Mouse (Mus musculus): ENCODE measurements around the gene Tspan5. TPM values are rescaled to one million over a fixed set of nuclear protein-coding genes. Genes with fewer than 3 reads are reported as not detected.

Tspan5 gene
- polyA plus RNA-seq, 1 experiment: 6.7 TPM

- H3K4me3 ChIP-seq (ENCODE audit: insufficient read depth, low read depth, low read length): no peak overlapping the region
- no peaks in the 10 kb centered on the region for H3K4me1 ChIP-seq (ENCODE audit: control insufficient read depth, insufficient read depth, insufficient read length, low read length)
- H3K27ac ChIP-seq (replicated peaks; ENCODE audit: low read depth, low read length): no peak overlapping the region
Observed at GRCm38 (mm10) chr3:138852982-138853689, 111.1 kb downstream of the Tspan5 start.

- Histone ChIP-seq H3K27ac (replicated peaks; ENCODE audit: low read depth, low read length) (no peak overlapping the region), H3K4me1 (ENCODE audit: control insufficient read depth, insufficient read depth, insufficient read length, low read length) (no peaks in the 10 kb centered on the region), H3K4me3 (ENCODE audit: insufficient read depth, low read depth, low read length) (no peak overlapping the region)
Observed at GRCm38 (mm10) chr3:138853996-138854836, 112.2 kb downstream of the Tspan5 start.

- no peak overlapping the region for H3K27ac ChIP-seq (replicated peaks; ENCODE audit: low read depth, low read length)
- H3K4me1 ChIP-seq (ENCODE audit: control insufficient read depth, insufficient read depth, insufficient read length, low read length): no peaks in the 10 kb centered on the region
- H3K4me3 ChIP-seq (ENCODE audit: insufficient read depth, low read depth, low read length): no peak overlapping the region
Observed at GRCm38 (mm10) chr3:138855387-138855786, 113.4 kb downstream of the Tspan5 start.

- no peaks in the 10 kb centered on the region for H3K4me1 ChIP-seq (ENCODE audit: control insufficient read depth, insufficient read depth, insufficient read length, low read length)
- H3K27ac ChIP-seq (replicated peaks; ENCODE audit: low read depth, low read length): no peak overlapping the region
- H3K4me3 ChIP-seq (ENCODE audit: insufficient read depth, low read depth, low read length): no peak overlapping the region
Observed at GRCm38 (mm10) chr3:138856946-138857345, 115.0 kb downstream of the Tspan5 start.

GRCm38 (mm10) chr3:138857805-138858546, 116.0 kb downstream of the Tspan5 start:
- no peak overlapping the region for H3K4me3 ChIP-seq (ENCODE audit: insufficient read depth, low read depth, low read length)
- H3K27ac ChIP-seq (replicated peaks; ENCODE audit: low read depth, low read length): no peak overlapping the region
- no peaks in the 10 kb centered on the region for H3K4me1 ChIP-seq (ENCODE audit: control insufficient read depth, insufficient read depth, insufficient read length, low read length)

GRCm38 (mm10) chr3:138858649-138859048, 116.7 kb downstream of the Tspan5 start:
- no peaks in the 10 kb centered on the region for H3K4me1 ChIP-seq (ENCODE audit: control insufficient read depth, insufficient read depth, insufficient read length, low read length)
- H3K4me3 ChIP-seq (ENCODE audit: insufficient read depth, low read depth, low read length): no peak overlapping the region
- no peak overlapping the region for H3K27ac ChIP-seq (replicated peaks; ENCODE audit: low read depth, low read length)

- H3K27ac ChIP-seq (replicated peaks; ENCODE audit: low read depth, low read length): no peak overlapping the region
- H3K4me1 ChIP-seq (ENCODE audit: control insufficient read depth, insufficient read depth, insufficient read length, low read length): no peaks in the 10 kb centered on the region
- H3K4me3 ChIP-seq (ENCODE audit: insufficient read depth, low read depth, low read length): no peak overlapping the region
Observed at GRCm38 (mm10) chr3:138859166-138859565, 117.2 kb downstream of the Tspan5 start.

GRCm38 (mm10) chr3:138859666-138860065, 117.7 kb downstream of the Tspan5 start:
- Histone ChIP-seq H3K4me1 (ENCODE audit: control insufficient read depth, insufficient read depth, insufficient read length, low read length) (no peaks in the 10 kb centered on the region), H3K27ac (replicated peaks; ENCODE audit: low read depth, low read length) (no peak overlapping the region), H3K4me3 (ENCODE audit: insufficient read depth, low read depth, low read length) (no peak overlapping the region)

- no peak overlapping the region for H3K27ac ChIP-seq (replicated peaks; ENCODE audit: low read depth, low read length)
Observed at GRCm38 (mm10) chr3:138860257-138860760, 118.3 kb downstream of the Tspan5 start.

GRCm38 (mm10) chr3:138861032-138861431, 119.0 kb downstream of the Tspan5 start:
- no peak overlapping the region for H3K27ac ChIP-seq (replicated peaks; ENCODE audit: low read depth, low read length)
- H3K4me1 ChIP-seq (ENCODE audit: control insufficient read depth, insufficient read depth, insufficient read length, low read length): peaks cover 3% of the 10 kb centered on the region
- H3K4me3 ChIP-seq (ENCODE audit: insufficient read depth, low read depth, low read length): no peak overlapping the region

More at GRCm38 (mm10) chr3:138860257-138860760, 118.3 kb downstream of the Tspan5 start:
- Histone ChIP-seq H3K4me3 (ENCODE audit: insufficient read depth, low read depth, low read length) (no peak overlapping the region), H3K4me1 (ENCODE audit: control insufficient read depth, insufficient read depth, insufficient read length, low read length) (peaks cover under 1% of the 10 kb centered on the region)

GRCm38 (mm10) chr3:138861589-138861988, 119.6 kb downstream of the Tspan5 start:
- Histone ChIP-seq H3K4me3 (ENCODE audit: insufficient read depth, low read depth, low read length) (no peak overlapping the region), H3K27ac (replicated peaks; ENCODE audit: low read depth, low read length) (no peak overlapping the region), H3K4me1 (ENCODE audit: control insufficient read depth, insufficient read depth, insufficient read length, low read length) (peaks cover 3% of the 10 kb centered on the region)

- H3K4me3 ChIP-seq (ENCODE audit: insufficient read depth, low read depth, low read length): no peak overlapping the region
- H3K27ac ChIP-seq (replicated peaks; ENCODE audit: low read depth, low read length): no peak overlapping the region
- peaks cover 9% of the 10 kb centered on the region for H3K4me1 ChIP-seq (ENCODE audit: control insufficient read depth, insufficient read depth, insufficient read length, low read length)
Observed at GRCm38 (mm10) chr3:138864166-138864648, 122.2 kb downstream of the Tspan5 start.

- Histone ChIP-seq H3K27ac (replicated peaks; ENCODE audit: low read depth, low read length) (no peak overlapping the region), H3K4me3 (ENCODE audit: insufficient read depth, low read depth, low read length) (no peak overlapping the region), H3K4me1 (ENCODE audit: control insufficient read depth, insufficient read depth, insufficient read length, low read length) (peaks cover 9% of the 10 kb centered on the region)
Observed at GRCm38 (mm10) chr3:138865271-138865670, 123.3 kb downstream of the Tspan5 start.

- no peak overlapping the region for H3K27ac ChIP-seq (replicated peaks; ENCODE audit: low read depth, low read length)
- no peak overlapping the region for H3K4me3 ChIP-seq (ENCODE audit: insufficient read depth, low read depth, low read length)
- H3K4me1 ChIP-seq (ENCODE audit: control insufficient read depth, insufficient read depth, insufficient read length, low read length): peaks cover 9% of the 10 kb centered on the region
Observed at GRCm38 (mm10) chr3:138867149-138867848, 125.3 kb downstream of the Tspan5 start.
